Mouse (Mus musculus) urinary bladder, postnatal 10 days (tissue): ENCODE measurements at regions not wholly inside any gene's neighbourhood (a gene's known extent, or its start where the extent isn't known, plus 50 kb on each side); places are given as distances from the start of the nearest gene placed in this dataset.

ENCODE experiments used
- DNase-seq: peaks from one replicate; pipeline ENCODE4 v3.0.0; 2022; ENCODE audit warnings: low spot score

DNA sequence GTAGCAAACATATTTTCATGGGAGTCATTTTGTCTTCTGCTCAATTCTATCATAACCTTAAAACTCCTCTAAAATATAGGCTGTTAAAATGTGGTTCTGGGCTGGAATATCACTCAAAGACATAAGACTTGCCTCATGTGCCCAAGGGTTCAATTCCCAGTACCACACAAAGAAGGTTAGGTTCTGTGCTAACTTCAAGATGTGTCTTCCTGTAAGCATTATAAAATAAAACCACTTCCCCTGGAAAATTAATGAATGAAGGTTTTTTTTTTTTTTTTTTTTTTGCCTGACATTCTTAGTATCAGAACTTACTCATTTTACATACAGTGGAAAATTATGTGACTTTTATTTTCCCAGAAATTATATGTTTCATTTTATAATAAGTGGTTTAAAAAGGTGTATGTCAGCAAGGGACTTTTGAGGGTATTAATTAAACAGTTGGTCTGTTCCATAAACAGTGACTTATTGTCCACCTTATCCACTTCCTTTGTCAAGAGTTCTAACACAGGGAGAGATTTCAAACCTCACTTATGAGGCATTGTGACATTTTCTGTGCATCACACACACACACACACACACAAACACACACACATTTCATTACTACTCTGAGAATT is 1147.5 kb downstream of the Car8 start:
- no peak for DNase-seq
